In the genomic region with DNA sequence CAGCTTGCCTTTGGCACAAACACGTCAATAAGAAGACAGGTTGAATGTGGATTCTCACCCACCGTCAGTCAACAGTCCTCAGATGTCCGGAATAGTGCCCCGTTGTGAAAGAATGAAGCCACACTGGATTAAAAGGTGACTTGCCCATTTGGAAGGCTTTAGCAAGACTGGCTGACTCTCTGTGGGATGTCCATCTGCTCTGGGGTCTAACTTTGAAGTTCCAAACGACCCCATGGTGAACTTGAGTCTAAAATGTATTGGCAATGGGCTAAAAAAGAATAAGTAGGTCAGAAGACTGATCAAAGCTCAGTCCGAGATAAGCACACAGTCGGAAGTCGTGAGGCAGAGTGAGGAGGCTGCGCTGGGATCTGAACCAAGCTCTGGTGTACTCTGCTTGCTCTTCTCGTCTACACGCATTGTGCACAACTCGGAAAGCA, we compare ENCODE assay signal across 21 mouse cellular contexts.
DNase-seq lines count a peak whose midpoint lies in the region; ATAC-seq and TF ChIP-seq lines count a peak whose summit lies in the region.
"Had no signal": no experiment of that assay in that cellular context is flagged by ENCODE, and none has a peak within 500 bp of the region (broad histone marks: within the 10 kb centered on the region; RNA-seq: fewer than 3 reads in every experiment).

No protein-coding gene starts in this region.

- no peak for TF ChIP-seq POLR2A in bone marrow macrophage, adult 2 months (IDR thresholded peaks at IDR 0.05; ENCODE audit: borderline replicate concordance, low read depth, low read length)

- H3K27ac ChIP-seq in hindbrain, embryonic 16.5 days (ENCODE audit: low read depth, low read length) = peak overlapping the region; percentile 24; the same call in 1 of the 2 replicates
- H3K27ac ChIP-seq in hindbrain, embryonic 12.5 days = no peak overlapping the region
- peak overlapping the region; percentile 54 for H3K27ac ChIP-seq in bone marrow macrophage, adult 2 months (ENCODE audit: insufficient read depth, low read depth, low read length)
- H3K27ac ChIP-seq: embryonic facial prominence, embryonic 13.5 days; forebrain, embryonic 13.5 days; heart, embryonic 15.5 days; limb, embryonic 13.5 days; liver, embryonic 12.5 days; midbrain, embryonic 12.5 days; stomach, postnatal 0 days had no signal

- no peak for ATAC-seq in hindbrain, embryonic 16.5 days
- no peak for ATAC-seq in hindbrain, embryonic 12.5 days (ENCODE audit: low FRiP score)
- ATAC-seq: CD4-positive, CD25-positive, alpha-beta regulatory T cell, adult 4 months; forebrain, embryonic 13.5 days; liver, embryonic 12.5 days had no signal

- H3K9me3 ChIP-seq in hindbrain, embryonic 16.5 days (ENCODE audit: control insufficient read depth, low read length) = no peaks in the 10 kb centered on the region
- H3K9me3 ChIP-seq in hindbrain, embryonic 12.5 days (replicated peaks) = no peaks in the 10 kb centered on the region
- H3K9me3 ChIP-seq: embryonic facial prominence, embryonic 13.5 days; forebrain, embryonic 13.5 days; heart, embryonic 15.5 days; liver, embryonic 12.5 days; midbrain, embryonic 12.5 days had no signal

- no peak overlapping the region for H3K4me2 ChIP-seq in hindbrain, embryonic 16.5 days (ENCODE audit: low read length)
- no peak overlapping the region for H3K4me2 ChIP-seq in hindbrain, embryonic 12.5 days (replicated peaks)
- H3K4me2 ChIP-seq: embryonic facial prominence, embryonic 13.5 days; forebrain, embryonic 13.5 days; heart, embryonic 15.5 days; limb, embryonic 13.5 days; liver, embryonic 12.5 days; midbrain, embryonic 12.5 days had no signal

- H3K4me1 ChIP-seq in hindbrain, embryonic 16.5 days (ENCODE audit: control insufficient read depth, insufficient read depth, low read depth, low read length) = peaks cover 11% of the 10 kb centered on the region
- H3K4me1 ChIP-seq in hindbrain, embryonic 12.5 days = no peaks in the 10 kb centered on the region
- H3K4me1 ChIP-seq in bone marrow macrophage, adult 2 months (ENCODE audit: control insufficient read depth, insufficient read depth, low read length) = peaks cover 33% of the 10 kb centered on the region
- H3K4me1 ChIP-seq: liver, embryonic 12.5 days; midbrain, embryonic 12.5 days had no signal

- no peak overlapping the region for H3K9ac ChIP-seq in hindbrain, embryonic 16.5 days (ENCODE audit: low read depth, low read length)
- H3K9ac ChIP-seq in hindbrain, embryonic 12.5 days = no peak overlapping the region
- H3K9ac ChIP-seq: embryonic facial prominence, embryonic 13.5 days; forebrain, embryonic 13.5 days; heart, embryonic 15.5 days; liver, embryonic 12.5 days; midbrain, embryonic 12.5 days had no signal

- no peaks in the 10 kb centered on the region for H3K36me3 ChIP-seq in hindbrain, embryonic 16.5 days (ENCODE audit: control insufficient read depth, insufficient read depth, low read length)
- H3K36me3 ChIP-seq in hindbrain, embryonic 12.5 days = no peaks in the 10 kb centered on the region
- H3K36me3 ChIP-seq: embryonic facial prominence, embryonic 13.5 days; heart, embryonic 15.5 days; limb, embryonic 13.5 days; liver, embryonic 12.5 days; midbrain, embryonic 12.5 days had no signal

- TF ChIP-seq CTCF in bone marrow macrophage, adult 2 months (IDR thresholded peaks at IDR 0.05; ENCODE audit: low read depth, low read length) = no peak

- 79% methylated on average over 12 of the region's 12 CpGs for whole genome bisulfite sequencing in hindbrain, embryonic 16.5 days
- 76% methylated on average over 12 of the region's 12 CpGs for WGBS in hindbrain, embryonic 12.5 days

- no peaks in the 10 kb centered on the region for H3K27me3 ChIP-seq in hindbrain, embryonic 16.5 days (replicated peaks; ENCODE audit: control insufficient read depth, insufficient read depth, low read length)
- no peaks in the 10 kb centered on the region for H3K27me3 ChIP-seq in hindbrain, embryonic 12.5 days
- H3K27me3 ChIP-seq: embryonic facial prominence, embryonic 13.5 days; forebrain, embryonic 13.5 days; heart, embryonic 15.5 days; limb, embryonic 13.5 days; midbrain, embryonic 12.5 days had no signal

- no peak overlapping the region for H3K4me3 ChIP-seq in hindbrain, embryonic 16.5 days (ENCODE audit: low read length)
- H3K4me3 ChIP-seq in hindbrain, embryonic 12.5 days = no peak overlapping the region
- H3K4me3 ChIP-seq in bone marrow macrophage, adult 2 months (ENCODE audit: insufficient read depth, low read length) = no peak overlapping the region
- H3K4me3 ChIP-seq: embryonic facial prominence, embryonic 13.5 days; erythroblast, embryonic 14.5 days; forebrain, embryonic 13.5 days; heart, embryonic 15.5 days; limb, embryonic 13.5 days; liver, embryonic 12.5 days; midbrain, embryonic 12.5 days had no signal

- DNase-seq in cerebellum, adult 9-10 months = peak; percentile 74
- DNase-seq in cerebellum, adult 8-10 months = no peak
- peak; percentile 58 to 62 for DNase-seq in cerebellum, postnatal 25 days
- DNase-seq in thymus, postnatal 36 days = no peak
- DNase-seq: adrenal gland, postnatal 14 days; embryo, embryonic 11 days; lung, adult 2 months; lung, postnatal 14 days; thymus, adult 2 months had no signal

Comparison
In these comparisons a context has a peak if more than half of its experiments do, and no peak if none do; other contexts are left out.
1. DNase-seq: peak in cerebellum, adult 9-10 months (single experiment) and cerebellum, postnatal 25 days (2 of 2); none in cerebellum, adult 8-10 months (single experiment) and thymus, postnatal 36 days (0 of 2).